Mouse (Mus musculus) hindbrain, embryonic 16.5 days (tissue): ENCODE measurements around the gene Nav2. TPM values are rescaled to one million over a fixed set of nuclear protein-coding genes. Genes with fewer than 3 reads are reported as not detected.

Source experiments
- ATAC-seq: fragments of 200-750 bp; cut with Nextera tagmentation; 2 replicates; pipeline ENCODE4 v1.8.0; 2017; ENCODE audit warnings: moderate TSS enrichment, moderate library complexity
- H3K27ac ChIP-seq: fragments of 300-500 bp; sonication (generic); 2 replicates; pipeline ENCODE4 v1.5.1; 2014; ENCODE audit warnings: low read depth, mild to moderate bottlenecking, control low read depth, low read length, moderate library complexity
- H3K27me3 ChIP-seq: fragments of 300-500 bp; sonication (generic); replicated peaks from 2 replicates; pipeline ENCODE4 v1.6.1; 2014; ENCODE audit warnings: low read length; ENCODE audit not compliant: control insufficient read depth, insufficient read depth
- H3K36me3 ChIP-seq: fragments of 300-500 bp; sonication (generic); 2 replicates; pipeline ENCODE4 v1.6.1; 2014; ENCODE audit warnings: mild to moderate bottlenecking, low read length, moderate library complexity, mixed read lengths; ENCODE audit not compliant: control insufficient read depth, insufficient read depth
- H3K4me1 ChIP-seq: fragments of 300-500 bp; sonication (generic); 2 replicates; pipeline ENCODE4 v1.6.1; 2014; ENCODE audit warnings: low read depth, low read length; ENCODE audit not compliant: control insufficient read depth, insufficient read depth
- H3K4me2 ChIP-seq: fragments of 300-500 bp; sonication (generic); 2 replicates; pipeline ENCODE4 v1.6.1; 2014; ENCODE audit warnings: mild to moderate bottlenecking, low read length, control low read depth, moderate library complexity
- H3K4me3 ChIP-seq: fragments of 300-500 bp; sonication (generic); 2 replicates; pipeline ENCODE4 v1.5.1; 2014; ENCODE audit warnings: mild to moderate bottlenecking, low read length, control low read depth, moderate library complexity
- H3K9ac ChIP-seq: fragments of 300-500 bp; sonication (generic); 2 replicates; pipeline ENCODE4 v1.6.1; 2014; ENCODE audit warnings: low read depth, mild to moderate bottlenecking, control low read depth, low read length, moderate library complexity
- H3K9me3 ChIP-seq: fragments of 300-500 bp; sonication (generic); 2 replicates; pipeline ENCODE4 v1.6.1; 2014; ENCODE audit warnings: mild to moderate bottlenecking, low read length, moderate library complexity; ENCODE audit not compliant: control insufficient read depth
- WGBS: fragments of 180-500 bp; shearing (Covaris S2); extraction: QIAGEN DNeasy Blood & Tissue Kit; methylation state at CpG from one replicate; pipeline ENCODE4 v1.1.7; 2014; 5-methylcytosine and 5-hydroxymethylcytosine counted together
- polyA plus RNA-seq: library from polyadenylated mRNA; unstranded; fragments of >200 nt; fragmentation: Nextera tagmentation; extraction: Ambion mirVana; gene quantifications from 2 replicates; pipeline ENCODE4 v1.2.1, GENCODE M21; 2015

Gene Nav2
- polyA plus RNA-seq, 1 experiment from 2014 or later = 27.9 TPM

GRCm38 (mm10) chr7:48998097-48998496, 89.6 kb downstream of the Nav2 start:
- Histone ChIP-seq H3K36me3 (no peaks in the 10 kb centered on the region), H3K9me3 (no peaks in the 10 kb centered on the region), H3K4me2 (no peak overlapping the region), H3K4me1 (peaks cover 21% of the 10 kb centered on the region), H3K27ac (no peak overlapping the region), H3K9ac (no peak overlapping the region), H3K27me3 (no peaks in the 10 kb centered on the region), H3K4me3 (no peak overlapping the region)
- no peak for ATAC-seq
- WGBS = 87% methylated on average over 8 of the region's 8 CpGs

- ATAC-seq = no peak
- 64% methylated on average over 10 of the region's 10 CpGs for WGBS
- H3K27ac ChIP-seq = no peak overlapping the region
- H3K27me3 ChIP-seq = no peaks in the 10 kb centered on the region
- H3K36me3 ChIP-seq = no peaks in the 10 kb centered on the region
- no peaks in the 10 kb centered on the region for H3K9me3 ChIP-seq
- peaks cover 21% of the 10 kb centered on the region for H3K4me1 ChIP-seq
- no peak overlapping the region for H3K4me3 ChIP-seq
- no peak overlapping the region for H3K9ac ChIP-seq
- no peak overlapping the region for H3K4me2 ChIP-seq
Measured at GRCm38 (mm10) chr7:48998595-48998994, 90.1 kb downstream of the Nav2 start.

DNA sequence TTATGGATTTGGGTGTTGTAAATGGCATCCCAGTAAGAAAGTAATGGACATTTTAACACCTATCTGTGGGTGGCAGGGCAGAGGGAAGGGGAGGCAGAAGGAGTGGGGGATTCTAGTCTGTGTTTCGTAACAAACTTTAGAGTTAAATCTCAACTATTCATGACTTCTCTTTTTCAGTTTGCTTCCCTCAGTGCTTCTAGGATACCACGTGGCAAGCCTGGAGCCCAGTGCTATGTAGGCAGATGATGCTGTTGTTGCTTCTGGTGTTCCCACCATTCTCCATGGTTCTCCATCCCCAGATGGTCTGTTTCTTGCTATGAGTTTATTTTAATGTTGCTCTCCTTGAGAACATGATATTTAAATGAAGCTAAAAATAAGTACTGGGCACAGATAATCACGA, 92.3 kb downstream of the Nav2 start:
- peaks cover 8% of the 10 kb centered on the region for H3K4me1 ChIP-seq
- H3K27me3 ChIP-seq = no peaks in the 10 kb centered on the region
- H3K4me3 ChIP-seq = no peak overlapping the region
- no peak overlapping the region for H3K9ac ChIP-seq
- no peaks in the 10 kb centered on the region for H3K9me3 ChIP-seq
- no peak overlapping the region for H3K27ac ChIP-seq
- 71% methylated on average over 3 of the region's 3 CpGs for WGBS
- ATAC-seq = no peak
- no peak overlapping the region for H3K4me2 ChIP-seq
- H3K36me3 ChIP-seq = no peaks in the 10 kb centered on the region

DNA sequence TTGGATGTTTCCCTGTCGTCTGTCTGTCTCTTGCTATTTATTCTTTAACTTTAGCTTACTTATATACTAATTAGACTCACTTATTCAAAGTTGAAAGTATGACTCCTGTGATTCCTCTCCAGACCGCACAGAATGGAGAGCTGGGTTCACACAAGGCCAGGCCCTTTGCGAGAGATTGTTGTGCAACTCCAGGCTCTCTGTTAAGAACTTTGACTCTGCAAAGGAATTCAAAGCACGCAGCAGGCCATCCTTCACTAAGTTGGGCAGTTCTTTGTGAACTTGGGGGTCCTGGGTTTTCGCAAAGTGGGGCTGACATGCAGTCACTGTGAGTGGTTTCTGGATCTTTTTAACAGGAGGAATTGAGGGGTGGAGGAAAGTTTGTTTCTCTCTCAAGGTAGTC, 95.9 kb downstream of the Nav2 start:
- H3K9me3 ChIP-seq = no peaks in the 10 kb centered on the region
- no peak for ATAC-seq
- H3K27me3 ChIP-seq = no peaks in the 10 kb centered on the region
- H3K9ac ChIP-seq = no peak overlapping the region
- H3K36me3 ChIP-seq = no peaks in the 10 kb centered on the region
- H3K4me2 ChIP-seq = no peak overlapping the region
- H3K4me3 ChIP-seq = no peak overlapping the region
- WGBS = 61% methylated on average over 5 of the region's 5 CpGs
- peaks cover 5% of the 10 kb centered on the region; the same call in 1 of the 2 replicates for H3K4me1 ChIP-seq
- no peak overlapping the region for H3K27ac ChIP-seq

DNA sequence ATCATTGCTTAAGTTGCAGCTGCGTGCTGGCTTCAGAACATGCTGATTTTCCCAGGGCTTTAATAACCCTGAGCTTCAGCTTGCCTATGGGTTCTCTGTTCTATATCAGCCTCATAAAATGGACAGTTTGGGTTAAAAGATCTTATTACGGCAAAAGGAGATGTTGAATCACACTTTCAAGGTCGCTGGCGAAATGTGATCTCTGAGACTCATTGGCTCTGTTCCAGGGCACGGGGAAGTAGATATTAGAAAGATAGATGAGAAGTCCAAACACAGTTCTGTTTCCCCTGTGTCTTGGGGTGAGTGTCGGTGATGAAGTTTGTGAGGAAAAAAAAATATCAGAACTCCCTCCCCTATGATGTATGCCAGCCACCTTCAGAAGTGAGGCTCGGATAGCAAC, 98.4 kb downstream of the Nav2 start:
- Histone ChIP-seq H3K27ac (no peak overlapping the region), H3K27me3 (no peaks in the 10 kb centered on the region), H3K4me3 (no peak overlapping the region), H3K4me1 (peaks cover 3% of the 10 kb centered on the region; the same call in 1 of the 2 replicates), H3K36me3 (no peaks in the 10 kb centered on the region), H3K4me2 (no peak overlapping the region), H3K9ac (0 out of 2 replicates have a peak overlapping the region, but pooled peaks have one; percentile 2), H3K9me3 (no peaks in the 10 kb centered on the region)
- WGBS = 46% methylated on average over 7 of the region's 7 CpGs
- no peak for ATAC-seq

GRCm38 (mm10) chr7:49010739-49011138, 102.2 kb downstream of the Nav2 start:
- H3K4me2 ChIP-seq = no peak overlapping the region
- no peaks in the 10 kb centered on the region for H3K36me3 ChIP-seq
- no peak for ATAC-seq
- no peak overlapping the region for H3K27ac ChIP-seq
- H3K9me3 ChIP-seq = no peaks in the 10 kb centered on the region
- H3K27me3 ChIP-seq = no peaks in the 10 kb centered on the region
- H3K4me3 ChIP-seq = no peak overlapping the region
- H3K4me1 ChIP-seq = peaks cover 14% of the 10 kb centered on the region
- H3K9ac ChIP-seq = no peak overlapping the region
- WGBS = 93% methylated on average over 6 of the region's 6 CpGs

DNA sequence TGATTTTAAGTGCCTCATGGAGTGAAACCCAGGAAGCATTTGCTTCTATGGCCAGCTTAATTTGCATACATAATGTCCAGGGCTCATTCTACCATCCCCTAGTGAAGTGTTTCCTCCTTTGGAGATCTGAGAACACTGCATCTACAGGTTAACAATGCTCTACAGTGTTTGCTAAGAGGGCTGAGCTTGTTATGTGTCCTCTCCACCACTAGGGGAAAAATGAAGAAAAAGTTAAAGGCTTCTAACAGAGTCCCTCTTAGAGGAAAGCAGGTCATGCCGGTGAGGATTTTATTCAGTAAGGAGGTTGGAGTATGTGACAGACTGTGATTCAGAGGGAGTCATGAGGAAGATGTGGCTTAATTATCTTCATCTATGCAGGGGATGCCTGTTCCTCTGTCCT, 103.5 kb downstream of the Nav2 start:
- no peak overlapping the region for H3K9ac ChIP-seq
- H3K4me3 ChIP-seq = no peak overlapping the region
- H3K27ac ChIP-seq = no peak overlapping the region
- no peaks in the 10 kb centered on the region for H3K36me3 ChIP-seq
- peaks cover 13% of the 10 kb centered on the region for H3K4me1 ChIP-seq
- H3K27me3 ChIP-seq = no peaks in the 10 kb centered on the region
- 62% methylated on average over 1 of the region's 1 CpGs for WGBS
- no peak overlapping the region for H3K4me2 ChIP-seq
- H3K9me3 ChIP-seq = no peaks in the 10 kb centered on the region
- no peak for ATAC-seq

DNA sequence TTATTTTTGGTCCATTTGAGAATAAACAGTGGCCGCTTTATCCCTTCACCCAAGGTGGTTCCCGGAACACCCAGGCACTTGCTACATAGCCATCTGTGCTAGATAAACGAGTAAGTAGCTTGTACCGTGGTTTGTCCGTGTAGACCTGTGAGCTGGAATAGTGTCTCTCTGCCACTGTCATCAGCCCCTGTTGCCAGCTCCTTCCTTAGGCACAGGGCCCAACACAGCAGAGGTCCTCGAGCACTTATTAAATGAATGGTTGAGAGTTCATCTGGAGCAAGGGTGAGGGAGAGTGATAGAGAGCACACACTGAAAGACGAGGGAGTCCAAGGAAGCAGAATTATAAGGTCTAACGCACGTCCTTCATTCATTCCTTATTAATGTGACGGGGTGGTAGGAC, 106.0 kb downstream of the Nav2 start:
- Histone ChIP-seq H3K27me3 (no peaks in the 10 kb centered on the region), H3K4me2 (no peak overlapping the region), H3K9ac (no peak overlapping the region), H3K4me3 (no peak overlapping the region), H3K4me1 (peaks cover 21% of the 10 kb centered on the region), H3K9me3 (no peaks in the 10 kb centered on the region), H3K36me3 (no peaks in the 10 kb centered on the region), H3K27ac (no peak overlapping the region)
- WGBS = 80% methylated on average over 10 of the region's 10 CpGs
- no peak for ATAC-seq

- H3K9me3 ChIP-seq = no peaks in the 10 kb centered on the region
- ATAC-seq = no peak
- no peaks in the 10 kb centered on the region for H3K27me3 ChIP-seq
- no peak overlapping the region for H3K27ac ChIP-seq
- no peak overlapping the region for H3K9ac ChIP-seq
- 65% methylated on average over 6 of the region's 6 CpGs for WGBS
- H3K4me2 ChIP-seq = no peak overlapping the region
- peaks cover 23% of the 10 kb centered on the region for H3K4me1 ChIP-seq
- no peak overlapping the region for H3K4me3 ChIP-seq
- H3K36me3 ChIP-seq = no peaks in the 10 kb centered on the region
Measured at GRCm38 (mm10) chr7:49015297-49015696, 106.8 kb downstream of the Nav2 start.

DNA sequence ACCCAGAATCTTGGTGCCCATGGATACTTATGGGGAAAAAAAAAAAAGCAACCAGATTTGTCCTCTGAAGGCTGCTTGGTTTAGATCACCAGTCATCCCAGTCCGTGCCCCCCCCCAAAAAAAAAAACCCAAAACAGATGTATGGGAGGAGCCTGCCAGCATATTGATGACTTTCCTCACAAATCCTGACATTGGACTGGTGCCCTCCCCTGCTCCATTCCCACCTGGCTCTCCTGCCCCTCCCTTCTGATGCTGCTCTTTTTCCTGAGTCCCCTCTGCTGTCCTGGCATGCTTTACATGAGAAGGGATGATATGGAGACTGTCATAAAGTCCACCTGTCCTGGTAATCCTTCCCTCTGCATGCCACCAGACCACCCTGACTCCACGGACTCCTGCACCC, 107.6 kb downstream of the Nav2 start:
- H3K27ac ChIP-seq = no peak overlapping the region
- ATAC-seq = 0 out of 2 replicates have a peak, but pooled peaks have one; percentile 4
- no peak overlapping the region for H3K4me3 ChIP-seq
- H3K27me3 ChIP-seq = no peaks in the 10 kb centered on the region
- H3K9me3 ChIP-seq = no peaks in the 10 kb centered on the region
- H3K4me1 ChIP-seq = peaks cover 23% of the 10 kb centered on the region
- 52% methylated on average over 2 of the region's 2 CpGs for WGBS
- no peak overlapping the region for H3K9ac ChIP-seq
- H3K36me3 ChIP-seq = no peaks in the 10 kb centered on the region
- H3K4me2 ChIP-seq = no peak overlapping the region
